Comparison of ENCODE assay signal across 22 mouse cellular contexts in the genomic region with DNA sequence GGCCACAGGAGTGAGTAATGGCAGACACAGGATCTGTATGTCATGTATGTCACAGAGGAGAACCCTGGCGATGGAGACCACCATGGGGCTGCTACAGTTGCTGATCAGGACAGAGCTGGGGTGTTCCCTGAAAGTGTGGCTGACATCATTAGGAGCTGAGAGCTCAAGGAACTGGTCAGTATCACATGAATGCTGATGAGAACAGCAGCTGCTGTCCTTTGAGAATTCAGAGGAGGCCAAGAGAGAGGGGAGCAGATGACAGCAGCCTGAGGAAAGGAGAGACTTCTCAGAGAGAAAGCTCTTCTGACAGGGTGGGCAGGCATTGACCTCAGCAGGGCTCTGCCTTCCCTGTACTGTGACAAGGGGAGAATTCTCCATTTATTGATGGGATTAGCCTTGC. TPM values are rescaled to one million over a fixed set of nuclear protein-coding genes. Genes with fewer than 3 reads are reported as not detected.
"Had no signal": no experiment of that assay in that cellular context is flagged by ENCODE, and none has a peak within 500 bp of the region (broad histone marks: within the 10 kb centered on the region; RNA-seq: fewer than 3 reads in every experiment).

No protein-coding gene starts in this region.

- DNase-seq: kidney, adult 8-10 months; kidney, postnatal 10 days; kidney, postnatal 36 days; liver; liver, postnatal 0 days; lung, embryonic 14.5 days; thymus, adult 2 months; thymus, postnatal 14 days; thymus, postnatal 4 days had no signal

- H3K4me2 ChIP-seq: kidney, embryonic 15.5 days; limb, embryonic 13.5 days; lung, embryonic 14.5 days; midbrain, embryonic 13.5 days had no signal

- H3K27ac ChIP-seq: kidney, embryonic 15.5 days; limb, embryonic 10.5 days; limb, embryonic 13.5 days; liver, embryonic 14.5 days; midbrain, embryonic 10.5 days; midbrain, embryonic 13.5 days; stomach, postnatal 0 days had no signal

- ATAC-seq: liver, postnatal 0 days; lung, postnatal 0 days; midbrain, embryonic 13.5 days; midbrain, embryonic 16.5 days had no signal

- H3K4me3 ChIP-seq: kidney, embryonic 15.5 days; limb, embryonic 10.5 days; limb, embryonic 13.5 days; megakaryocyte, embryonic 14.5 days; midbrain, embryonic 10.5 days; midbrain, embryonic 13.5 days had no signal

- H3K9me3 ChIP-seq: kidney, embryonic 15.5 days; limb, embryonic 10.5 days; limb, embryonic 13.5 days; megakaryocyte, embryonic 14.5 days; midbrain, embryonic 10.5 days; midbrain, embryonic 13.5 days had no signal

- H3K9ac ChIP-seq: kidney, embryonic 15.5 days; limb, embryonic 13.5 days; liver, embryonic 14.5 days; liver, postnatal 0 days; lung, embryonic 14.5 days; midbrain, embryonic 13.5 days had no signal

- H3K36me3 ChIP-seq: kidney, embryonic 15.5 days; limb, embryonic 10.5 days; limb, embryonic 13.5 days; midbrain, embryonic 10.5 days; midbrain, embryonic 13.5 days had no signal

- H3K4me1 ChIP-seq: midbrain, embryonic 10.5 days; midbrain, embryonic 13.5 days had no signal

RNA-seq across cellular contexts. Expression of gene Tnfaip2, which starts 15.5 kb away (rescaled TPM):
- polyA plus RNA-seq: neural tube, embryonic 14.5 days had no signal

RNA-seq across cellular contexts. Expression of gene Gm266, which starts 27.9 kb away (rescaled TPM):
- total RNA-seq: monocyte, adult 5-6 weeks had no signal

RNA-seq across cellular contexts. Expression of gene Exoc3l4, which starts 40.9 kb away (rescaled TPM):
- total RNA-seq: monocyte, adult 5-6 weeks had no signal

RNA-seq across cellular contexts. Expression of gene Lbhd2, which starts 51.1 kb away (rescaled TPM):
- total RNA-seq: monocyte, adult 5-6 weeks had no signal
- polyA plus RNA-seq: limb, embryonic 10.5 days; midbrain, embryonic 10.5 days; midbrain, embryonic 13.5 days; neural tube, embryonic 11.5 days had no signal
